Mouse (Mus musculus) C2C12 (cell line): ENCODE data around the gene Ret. TPM values are rescaled to one million over a fixed set of nuclear protein-coding genes. Genes with fewer than 3 reads are reported as not detected.

Experiments
- H3K27me3 ChIP-seq: one replicate; pipeline ENCODE4 v1.6.1; 2011; ENCODE audit not compliant: control insufficient read depth, insufficient read depth, insufficient read length
- H3K36me3 ChIP-seq: one replicate; pipeline ENCODE4 v1.6.1; 2011; ENCODE audit not compliant: control insufficient read depth, insufficient read depth
- H3K4me3 ChIP-seq: one replicate; pipeline ENCODE4 v1.5.1; 2011; ENCODE audit warnings: mild to moderate bottlenecking, control low read depth; ENCODE audit not compliant: poor library complexity, insufficient read depth, severe bottlenecking
- H3K79me2 ChIP-seq: one replicate; pipeline ENCODE4 v1.6.1; 2011; ENCODE audit not compliant: control insufficient read depth, insufficient read depth
- H3K79me3 ChIP-seq: one replicate; pipeline ENCODE4 v1.6.1; 2011; ENCODE audit warnings: low read depth, control low read depth
- H3ac ChIP-seq: one replicate; pipeline ENCODE3; 2011; ENCODE audit warnings: low read depth; ENCODE audit not compliant: control insufficient read depth, insufficient read length
- CEBPB ChIP-seq: IDR thresholded peaks from one replicate; pipeline ENCODE4 v1.6.1; 2011; ENCODE audit warnings: low read depth, mild to moderate bottlenecking, control low read depth, moderate library complexity
- CTCF ChIP-seq: IDR thresholded peaks from one replicate; pipeline ENCODE4 v1.5.1; 2011; ENCODE audit not compliant: control insufficient read depth, insufficient read depth, insufficient read length
- FOSL1 ChIP-seq: IDR thresholded peaks from one replicate; pipeline ENCODE4 v1.8.0; 2011; ENCODE audit warnings: mild to moderate bottlenecking, low read length; ENCODE audit not compliant: poor library complexity, insufficient read depth, severe bottlenecking
- MAX ChIP-seq: IDR thresholded peaks from one replicate; pipeline ENCODE4 v1.6.1; 2011; ENCODE audit warnings: mild to moderate bottlenecking, control low read depth
- MYOD1 ChIP-seq: IDR thresholded peaks from one replicate; pipeline ENCODE4 v1.6.1; 2011; ENCODE audit warnings: low read depth; ENCODE audit not compliant: control insufficient read depth, insufficient read length
- MYOG ChIP-seq: IDR thresholded peaks from one replicate; pipeline ENCODE4 v1.6.1; 2011; ENCODE audit not compliant: control insufficient read depth, insufficient read length; ENCODE audit errors: extremely low read depth
- USF1 ChIP-seq: IDR thresholded peaks from one replicate; pipeline ENCODE4 v1.6.1; 2011; ENCODE audit warnings: low read depth, mild to moderate bottlenecking, control low read depth, moderate library complexity
- long read RNA-seq, 2 experiments: library from polyadenylated mRNA; unstranded; transcript quantifications; one replicate each; pipeline ENCODE4 v2.0.0; 2019 to 2020
- polyA plus RNA-seq: library from polyadenylated mRNA; unstranded; fragments of >200 nt; fragmentation: generic; extraction: Trizol; gene quantifications from one replicate; pipeline ENCODE4 v1.2.1, GENCODE M21; 2012; ENCODE audit warnings: missing spikeins

Ret gene
- 0.25 TPM for polyA plus RNA-seq
- long read RNA-seq, experiment 1 = 0 reads
- long read RNA-seq, experiment 2, full-length matches to known transcripts = 6 of 7 reads
- long read RNA-seq, experiment 2, partial matches to known transcripts = 0 of 7 reads
- long read RNA-seq, experiment 2, other reads (novel, unspliced or antisense) = 1 of 7 reads

DNA sequence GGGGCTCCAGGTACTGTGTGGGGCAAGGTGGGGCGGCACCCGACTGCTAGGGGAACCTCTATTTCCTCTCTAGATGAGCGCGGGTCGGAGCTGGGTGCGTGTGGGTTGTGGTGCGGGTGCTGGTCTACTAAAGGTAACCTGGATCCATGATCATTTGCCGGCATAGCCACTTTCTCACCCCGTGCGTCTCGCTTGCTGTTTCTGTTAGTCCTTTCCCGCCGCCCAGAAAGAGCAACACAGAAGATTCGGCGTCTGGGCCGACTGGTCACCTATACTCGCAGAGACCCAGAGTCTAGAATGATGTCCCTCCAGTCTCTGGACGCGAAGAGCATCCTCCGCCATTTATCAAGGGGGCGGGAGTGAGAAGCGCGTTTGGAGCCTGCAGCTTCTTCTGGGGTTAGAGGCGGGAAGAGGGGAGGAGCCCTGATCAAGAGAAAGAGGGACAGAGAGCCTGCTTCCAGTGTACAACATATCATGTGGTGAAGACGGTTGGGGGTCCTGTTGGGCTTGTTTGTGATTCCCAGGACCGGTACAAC lies at the start of gene Ret:
Ret (minus strand) TSS at position 279 of the 536 bp plus-strand sequence.
- Histone ChIP-seq H3K79me2 (no peaks in the 10 kb centered on the region), H3K4me3 (no peak within 1 kb of the TSS), H3K79me3 (no peaks in the 10 kb centered on the region), H3K36me3 (no peaks in the 10 kb centered on the region), H3ac (peak within 1 kb of the TSS; percentile 27), H3K27me3 (peaks cover 63% of the 10 kb centered on the region)
- TF ChIP-seq MAX (no peak), MYOD1 (no peak), CTCF (no peak), MYOG (no peak), USF1 (no peak), CEBPB (no peak), FOSL1 (no peak)

GRCm38 (mm10) chr6:118247161-118247560 lies 49.6 kb upstream of the Ret start:
- Histone ChIP-seq H3K4me3 (no peak overlapping the region), H3ac (no peak overlapping the region), H3K79me2 (no peaks in the 10 kb centered on the region), H3K27me3 (peaks cover 27% of the 10 kb centered on the region), H3K79me3 (no peaks in the 10 kb centered on the region), H3K36me3 (no peaks in the 10 kb centered on the region)
- TF ChIP-seq MYOD1 (no peak), CEBPB (no peak), FOSL1 (no peak), MYOG (no peak), CTCF (no peak), MAX (no peak), USF1 (no peak)

DNA sequence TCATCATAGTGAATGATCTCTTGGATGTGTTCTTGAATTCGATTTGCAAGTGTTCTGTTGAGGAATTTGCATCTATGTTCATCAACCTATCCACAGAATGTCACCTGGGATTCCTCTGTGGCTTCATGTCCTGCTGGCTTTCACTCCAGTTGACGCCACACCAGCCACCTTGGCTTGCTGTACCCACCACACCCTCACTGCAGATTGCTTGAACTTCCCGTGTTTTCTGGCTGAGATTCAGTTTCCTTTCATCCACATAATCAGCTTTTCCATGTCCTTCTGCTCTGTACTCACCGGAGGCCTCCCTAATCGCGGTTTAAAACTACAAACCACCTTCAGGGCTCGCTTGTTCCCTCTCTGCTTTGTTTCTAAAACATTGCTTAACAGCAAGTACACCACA lies 46.6 kb upstream of the Ret start:
- no peak overlapping the region for H3ac ChIP-seq
- TF ChIP-seq FOSL1 (no peak), MYOG (no peak), USF1 (no peak), MAX (no peak), CEBPB (no peak), MYOD1 (no peak), CTCF (no peak)
- H3K79me3 ChIP-seq = no peaks in the 10 kb centered on the region
- H3K36me3 ChIP-seq = no peaks in the 10 kb centered on the region
- H3K4me3 ChIP-seq = no peak overlapping the region
- no peaks in the 10 kb centered on the region for H3K79me2 ChIP-seq
- peaks cover 27% of the 10 kb centered on the region for H3K27me3 ChIP-seq

DNA sequence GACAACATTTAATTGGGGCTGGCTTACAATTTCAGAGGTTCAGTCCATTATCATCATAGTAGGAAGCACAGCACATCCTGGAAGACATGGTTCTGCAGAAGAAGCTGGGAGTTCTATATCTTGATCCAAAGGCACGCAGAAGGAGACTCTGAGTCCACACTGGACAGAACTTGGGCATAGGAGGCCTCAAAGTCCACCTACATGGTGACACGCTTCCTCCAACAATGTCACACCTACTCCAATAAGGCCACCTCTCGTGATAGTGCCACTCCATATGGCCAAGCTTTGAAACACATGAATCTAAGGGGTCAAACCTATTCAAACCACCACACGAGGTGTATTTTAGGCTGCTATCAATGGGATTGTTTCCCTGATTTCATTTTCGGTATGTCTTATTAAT lies 45.4 kb upstream of the Ret start:
- Histone ChIP-seq H3K4me3 (no peak overlapping the region), H3ac (no peak overlapping the region), H3K79me2 (no peaks in the 10 kb centered on the region), H3K79me3 (no peaks in the 10 kb centered on the region), H3K36me3 (no peaks in the 10 kb centered on the region), H3K27me3 (peaks cover 30% of the 10 kb centered on the region)
- TF ChIP-seq USF1 (no peak), CTCF (no peak), MAX (no peak), CEBPB (no peak), FOSL1 (no peak), MYOG (no peak)

GRCm38 (mm10) chr6:118226072-118226471 lies 28.6 kb upstream of the Ret start:
- H3K36me3 ChIP-seq = no peaks in the 10 kb centered on the region
- no peaks in the 10 kb centered on the region for H3K79me3 ChIP-seq
- no peaks in the 10 kb centered on the region for H3K79me2 ChIP-seq
- TF ChIP-seq MYOG = no peak
- no peak for TF ChIP-seq CEBPB
- TF ChIP-seq USF1 = no peak
- no peak for TF ChIP-seq CTCF
- TF ChIP-seq MYOD1 = no peak
- TF ChIP-seq FOSL1 = no peak
- TF ChIP-seq MAX = no peak
- no peak overlapping the region for H3ac ChIP-seq
- H3K4me3 ChIP-seq = no peak overlapping the region
- peaks cover 27% of the 10 kb centered on the region for H3K27me3 ChIP-seq

GRCm38 (mm10) chr6:118222471-118222870 lies 25.0 kb upstream of the Ret start:
- Histone ChIP-seq H3K4me3 (no peak overlapping the region), H3K79me2 (no peaks in the 10 kb centered on the region), H3K79me3 (no peaks in the 10 kb centered on the region), H3K27me3 (peaks cover 27% of the 10 kb centered on the region), H3ac (no peak overlapping the region), H3K36me3 (no peaks in the 10 kb centered on the region)
- no peak for TF ChIP-seq CTCF
- no peak for TF ChIP-seq MYOG
- TF ChIP-seq MAX = no peak
- no peak for TF ChIP-seq USF1
- no peak for TF ChIP-seq MYOD1
- TF ChIP-seq FOSL1 = no peak
- TF ChIP-seq CEBPB = no peak
